Mouse (Mus musculus) cortical plate, adult 2 months (tissue): Measurements from ENCODE around the gene Btrc.

Source experiments
- CTCF ChIP-seq: fragments of 200-500 bp; IDR thresholded peaks from 2 replicates; pipeline ENCODE4 v1.5.1; 2011; ENCODE audit warnings: mild to moderate bottlenecking, control low read depth, low read length; ENCODE audit not compliant: insufficient read depth; ENCODE audit errors: extremely low read depth
- POLR2A ChIP-seq: fragments of 200-500 bp; IDR thresholded peaks from 2 replicates; pipeline ENCODE4 v1.6.1; 2011; ENCODE audit warnings: mild to moderate bottlenecking, low read length, control low read depth; ENCODE audit not compliant: insufficient read depth; ENCODE audit errors: extremely low read depth

DNA sequence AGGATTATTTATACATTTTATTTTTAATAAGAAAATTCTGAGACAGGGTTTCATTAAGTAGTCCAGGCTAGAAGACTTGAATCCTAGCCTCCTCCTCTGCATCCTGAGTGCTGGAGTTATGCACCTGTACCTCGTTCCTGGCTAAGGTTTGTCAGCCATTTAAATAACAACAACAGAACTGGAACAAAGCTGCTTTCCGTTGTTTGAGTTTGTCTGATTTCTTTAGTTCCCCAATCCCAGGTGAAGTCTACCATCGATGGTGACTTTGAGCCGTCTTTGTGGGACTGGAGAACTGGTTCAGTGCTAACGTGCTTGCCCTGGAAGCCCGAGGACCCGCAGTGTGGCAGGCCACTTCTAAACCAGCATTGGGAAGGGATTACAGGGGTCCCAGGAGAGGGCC is 93.4 kb downstream of the Btrc start:
- TF ChIP-seq CTCF (no peak), POLR2A (no peak)
